Mouse (Mus musculus) ES-Bruce4 (cell line): Measurements from ENCODE around the gene Rbm38. TPM values are rescaled to one million over a fixed set of nuclear protein-coding genes. Genes with fewer than 3 reads are reported as not detected.

Source experiments
- H3K27ac ChIP-seq: 2 replicates; pipeline ENCODE4 v1.5.1; 2012; ENCODE audit warnings: low read length, inconsistent platforms; ENCODE audit not compliant: insufficient read depth
- H3K27me3 ChIP-seq: 2 replicates; pipeline ENCODE4 v1.6.1; 2012; ENCODE audit warnings: mild to moderate bottlenecking, low read length, inconsistent platforms; ENCODE audit not compliant: control insufficient read depth, poor library complexity, insufficient read depth, severe bottlenecking
- H3K36me3 ChIP-seq: 2 replicates; pipeline ENCODE4 v1.6.1; 2012; ENCODE audit warnings: inconsistent platforms, mild to moderate bottlenecking, low read length, moderate library complexity; ENCODE audit not compliant: control insufficient read depth, poor library complexity, insufficient read depth, severe bottlenecking
- H3K4me1 ChIP-seq: one replicate; pipeline ENCODE4 v1.8.1; 2011; ENCODE audit warnings: low read length; ENCODE audit not compliant: control insufficient read depth, insufficient read depth
- H3K4me3 ChIP-seq: 2 replicates; pipeline ENCODE4 v1.5.1; 2011; ENCODE audit warnings: low read depth, mild to moderate bottlenecking, low read length
- H3K9ac ChIP-seq: 2 replicates; pipeline ENCODE4 v1.6.1; 2012; ENCODE audit warnings: low read depth, mild to moderate bottlenecking, inconsistent platforms; ENCODE audit not compliant: poor library complexity, severe bottlenecking
- H3K9me3 ChIP-seq: replicated peaks from 2 replicates; pipeline ENCODE4 v1.6.1; 2012; ENCODE audit warnings: mild to moderate bottlenecking, low read length, inconsistent platforms; ENCODE audit not compliant: control insufficient read depth, poor library complexity, insufficient read depth, severe bottlenecking
- CTCF ChIP-seq: IDR thresholded peaks from one replicate; pipeline ENCODE4 v1.8.1; 2011; ENCODE audit warnings: low read depth, low read length
- EP300 ChIP-seq: IDR thresholded peaks from 2 replicates; pipeline ENCODE4 v1.6.1; 2011; ENCODE audit warnings: low read depth, low read length; ENCODE audit not compliant: insufficient read depth
- POLR2A ChIP-seq: IDR thresholded peaks from one replicate; pipeline ENCODE4 v1.8.1; 2011; ENCODE audit warnings: low read length; ENCODE audit not compliant: insufficient read depth
- polyA plus RNA-seq: library from polyadenylated mRNA; stranded (reverse); fragments of >200 nt; gene quantifications from 2 replicates; pipeline ENCODE4 v1.2.4, GENCODE M21; 2011; ENCODE audit warnings: low read depth; ENCODE audit not compliant: missing spikeins, insufficient read depth, insufficient read length

The Rbm38 gene
- polyA plus RNA-seq, 1 experiment = 84.9 TPM

DNA sequence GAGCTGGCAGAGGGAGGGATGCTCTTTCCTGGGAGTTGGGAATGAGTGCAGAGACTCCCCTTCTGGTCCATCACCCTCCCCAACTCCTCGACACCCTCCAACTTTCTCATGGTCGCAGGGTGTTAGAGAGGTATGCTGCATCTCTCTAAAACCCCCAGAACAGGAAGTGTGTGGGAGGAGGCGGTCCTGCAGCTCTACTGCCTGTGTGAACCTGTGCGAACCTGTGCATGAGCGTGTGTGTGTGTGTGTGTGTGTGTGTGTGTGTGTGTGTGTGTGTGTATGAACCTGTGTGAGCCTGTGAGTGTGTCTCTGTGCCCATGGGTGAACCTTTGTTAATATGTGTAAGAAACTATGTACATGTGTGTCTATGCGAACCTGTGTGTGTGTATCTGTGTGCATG, 33.5 kb downstream of the Rbm38 start:
- Histone ChIP-seq H3K9me3 (no peaks in the 10 kb centered on the region), H3K9ac (no peak overlapping the region), H3K4me3 (no peak overlapping the region), H3K27me3 (no peaks in the 10 kb centered on the region), H3K36me3 (no peaks in the 10 kb centered on the region), H3K27ac (no peak overlapping the region), H3K4me1 (peaks cover 7% of the 10 kb centered on the region)
- no peak for TF ChIP-seq CTCF
- TF ChIP-seq POLR2A = no peak
- no peak for TF ChIP-seq EP300

DNA sequence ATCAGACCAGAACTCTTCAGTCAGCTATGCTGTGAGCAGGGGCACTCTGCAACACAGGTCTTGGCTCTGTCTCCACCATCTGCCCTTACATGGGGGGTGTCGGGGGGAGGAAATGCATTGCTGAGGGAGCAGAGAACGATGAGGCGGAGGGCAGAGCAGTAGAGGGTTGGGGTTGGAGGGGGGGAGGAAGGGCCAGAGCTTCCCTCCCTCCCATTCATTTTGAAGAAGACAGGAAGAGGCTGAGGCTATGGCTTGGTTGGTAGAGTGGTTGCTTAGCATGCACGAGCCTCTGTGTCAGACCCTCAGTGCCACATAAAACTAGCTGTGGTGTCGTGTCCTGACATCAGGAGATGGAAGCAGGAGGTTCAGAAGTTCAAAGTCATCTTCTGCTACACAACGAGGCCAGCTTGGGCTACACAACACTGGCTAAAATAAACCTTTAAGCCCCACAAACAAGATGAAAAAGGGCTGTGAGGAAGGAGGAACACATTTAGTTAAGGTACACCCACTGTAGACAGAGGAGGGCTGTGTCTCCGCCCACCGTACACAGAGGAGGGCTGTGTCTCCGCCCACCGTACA, 36.1 kb downstream of the Rbm38 start:
- Histone ChIP-seq H3K9me3 (no peaks in the 10 kb centered on the region), H3K4me3 (no peak overlapping the region), H3K27ac (no peak overlapping the region), H3K4me1 (peaks cover 5% of the 10 kb centered on the region), H3K9ac (no peak overlapping the region), H3K27me3 (no peaks in the 10 kb centered on the region), H3K36me3 (no peaks in the 10 kb centered on the region)
- no peak for TF ChIP-seq POLR2A
- TF ChIP-seq CTCF = no peak
- TF ChIP-seq EP300 = no peak

DNA sequence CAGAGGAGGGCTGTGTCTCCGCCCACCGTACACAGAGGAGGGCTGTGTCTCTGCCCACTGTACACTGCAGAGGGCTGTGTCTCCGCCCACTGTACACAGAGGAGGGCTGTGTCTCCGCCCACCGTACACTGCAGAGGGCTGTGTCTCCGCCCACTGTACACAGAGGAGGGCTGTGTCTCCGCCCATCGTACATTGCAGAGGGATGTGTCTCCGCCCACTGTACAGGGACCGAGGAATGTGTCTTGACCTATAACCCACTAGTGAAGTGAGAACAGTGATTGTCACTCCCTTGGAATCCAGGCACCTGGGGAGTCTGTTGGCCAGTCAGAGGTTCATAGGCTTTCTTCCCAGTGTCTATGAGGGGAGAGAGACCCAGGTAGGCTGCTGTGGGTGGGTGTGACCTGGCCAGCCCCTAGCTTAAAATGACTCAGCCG, 36.6 kb downstream of the Rbm38 start:
- no peak overlapping the region for H3K9ac ChIP-seq
- H3K27me3 ChIP-seq = no peaks in the 10 kb centered on the region
- H3K9me3 ChIP-seq = no peaks in the 10 kb centered on the region
- no peak overlapping the region for H3K4me3 ChIP-seq
- peaks cover 5% of the 10 kb centered on the region for H3K4me1 ChIP-seq
- H3K27ac ChIP-seq = no peak overlapping the region
- H3K36me3 ChIP-seq = no peaks in the 10 kb centered on the region
- TF ChIP-seq CTCF (no peak), POLR2A (no peak), EP300 (no peak)

GRCm38 (mm10) chr2:173057623-173058022, 37.3 kb downstream of the Rbm38 start:
- H3K27ac ChIP-seq = no peak overlapping the region
- H3K4me1 ChIP-seq = peaks cover 5% of the 10 kb centered on the region
- no peaks in the 10 kb centered on the region for H3K9me3 ChIP-seq
- H3K36me3 ChIP-seq = no peaks in the 10 kb centered on the region
- H3K27me3 ChIP-seq = no peaks in the 10 kb centered on the region
- H3K9ac ChIP-seq = no peak overlapping the region
- H3K4me3 ChIP-seq = no peak overlapping the region
- TF ChIP-seq EP300 = no peak
- no peak for TF ChIP-seq CTCF
- no peak for TF ChIP-seq POLR2A

GRCm38 (mm10) chr2:173058263-173058662, 38.0 kb downstream of the Rbm38 start:
- Histone ChIP-seq H3K27ac (no peak overlapping the region), H3K27me3 (no peaks in the 10 kb centered on the region), H3K4me1 (peaks cover 5% of the 10 kb centered on the region), H3K36me3 (no peaks in the 10 kb centered on the region), H3K4me3 (no peak overlapping the region), H3K9me3 (no peaks in the 10 kb centered on the region), H3K9ac (no peak overlapping the region)
- TF ChIP-seq POLR2A = no peak
- no peak for TF ChIP-seq CTCF
- no peak for TF ChIP-seq EP300

DNA sequence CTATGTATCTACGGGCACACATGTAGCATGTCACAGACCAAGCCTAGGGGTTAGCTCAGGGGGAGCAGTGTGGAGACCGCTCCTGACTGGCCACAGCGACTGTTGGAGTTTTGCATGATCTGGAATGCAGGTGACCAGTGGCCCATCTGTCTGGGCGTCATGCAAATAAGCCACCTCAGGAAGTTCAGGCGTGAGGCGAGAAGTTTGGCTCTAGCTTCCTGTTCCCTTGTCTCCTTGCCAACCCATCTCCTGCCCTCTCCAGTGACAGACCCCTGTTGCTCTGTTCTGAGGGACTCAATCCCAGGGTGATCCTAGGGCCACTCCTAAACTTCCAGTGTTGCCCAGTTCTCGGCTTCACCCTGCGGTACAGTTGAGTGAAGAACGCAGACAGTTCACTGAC, 40.2 kb downstream of the Rbm38 start:
- no peak for TF ChIP-seq POLR2A
- TF ChIP-seq EP300 = no peak
- TF ChIP-seq CTCF = no peak
- no peaks in the 10 kb centered on the region for H3K36me3 ChIP-seq
- no peaks in the 10 kb centered on the region for H3K9me3 ChIP-seq
- no peaks in the 10 kb centered on the region for H3K27me3 ChIP-seq
- no peak overlapping the region for H3K27ac ChIP-seq
- H3K9ac ChIP-seq = no peak overlapping the region
- H3K4me1 ChIP-seq = peaks cover 5% of the 10 kb centered on the region
- H3K4me3 ChIP-seq = no peak overlapping the region
